Mouse (Mus musculus): ENCODE results near the gene Snrnp25. TPM values are rescaled to one million over a fixed set of nuclear protein-coding genes. Genes with fewer than 3 reads are reported as not detected.
"Not testable (repeated sequence)": the region's sequence is repeated elsewhere in the genome, so short reads cannot be mapped to it uniquely, and the experiment has no call there.

Snrnp25 gene
- polyA plus RNA-seq, 1 experiment from 2014 or later = 64.9 TPM

DNA sequence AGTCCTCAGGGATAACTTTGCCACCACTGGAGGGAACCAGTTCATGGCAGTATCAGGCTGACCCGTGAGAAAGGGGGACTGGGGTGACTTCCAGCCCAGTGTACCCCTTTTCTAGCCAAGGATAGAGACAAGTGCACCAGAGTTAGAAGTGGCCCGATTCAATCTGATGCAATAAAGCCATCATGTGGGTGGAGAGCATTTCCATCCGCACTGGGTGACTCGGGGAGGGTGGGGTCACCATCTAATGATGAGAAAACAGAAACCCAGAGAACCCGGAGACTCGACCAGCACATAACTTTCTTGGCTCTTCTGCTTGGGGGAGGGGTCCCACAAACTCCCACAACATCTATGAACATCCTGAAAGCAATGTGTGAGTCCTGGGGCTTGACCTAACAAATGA lies 8.5 kb upstream of the Snrnp25 start:
- no peaks in the 10 kb centered on the region for H3K4me1 ChIP-seq
- WGBS = 78% methylated on average over 6 of the region's 6 CpGs
- H3K4me2 ChIP-seq = no peak overlapping the region
- H3K9me3 ChIP-seq (replicated peaks) = no peaks in the 10 kb centered on the region
- no peaks in the 10 kb centered on the region for H3K27me3 ChIP-seq
- no peak overlapping the region for H3K27ac ChIP-seq
- H3K36me3 ChIP-seq (ENCODE audit: poor library complexity, severe bottlenecking) = no peaks in the 10 kb centered on the region
- no peak for ATAC-seq
- H3K4me3 ChIP-seq = no peak overlapping the region
- no peak overlapping the region for H3K9ac ChIP-seq

GRCm38 (mm10) chr11:32197766-32198165 lies 7.4 kb upstream of the Snrnp25 start:
- Histone ChIP-seq H3K4me1 (no peaks in the 10 kb centered on the region), H3K9me3 (replicated peaks) (no peaks in the 10 kb centered on the region), H3K9ac (no peak overlapping the region), H3K36me3 (ENCODE audit: poor library complexity, severe bottlenecking) (no peaks in the 10 kb centered on the region), H3K27me3 (0 out of 2 replicates have a peak, but pooled peaks cover 6% of the 10 kb centered on the region), H3K4me2 (no peak overlapping the region), H3K4me3 (no peak overlapping the region), H3K27ac (no peak overlapping the region)
- WGBS = 74% methylated on average over 3 of the region's 3 CpGs
- no peak for ATAC-seq

GRCm38 (mm10) chr11:32198256-32198955 lies 6.8 kb upstream of the Snrnp25 start:
- no peak overlapping the region for H3K4me3 ChIP-seq
- WGBS = 75% methylated on average over 14 of the region's 14 CpGs
- H3K36me3 ChIP-seq (ENCODE audit: poor library complexity, severe bottlenecking) = no peaks in the 10 kb centered on the region
- H3K4me2 ChIP-seq = no peak overlapping the region
- no peaks in the 10 kb centered on the region for H3K9me3 ChIP-seq (replicated peaks)
- H3K27me3 ChIP-seq = 0 out of 2 replicates have a peak, but pooled peaks cover 7% of the 10 kb centered on the region
- no peak for ATAC-seq
- H3K27ac ChIP-seq = no peak overlapping the region
- H3K9ac ChIP-seq = no peak overlapping the region
- no peaks in the 10 kb centered on the region for H3K4me1 ChIP-seq

GRCm38 (mm10) chr11:32199230-32199629 lies 6.0 kb upstream of the Snrnp25 start:
- H3K27ac ChIP-seq = no peak overlapping the region
- H3K4me3 ChIP-seq = no peak overlapping the region
- ATAC-seq = no peak

DNA sequence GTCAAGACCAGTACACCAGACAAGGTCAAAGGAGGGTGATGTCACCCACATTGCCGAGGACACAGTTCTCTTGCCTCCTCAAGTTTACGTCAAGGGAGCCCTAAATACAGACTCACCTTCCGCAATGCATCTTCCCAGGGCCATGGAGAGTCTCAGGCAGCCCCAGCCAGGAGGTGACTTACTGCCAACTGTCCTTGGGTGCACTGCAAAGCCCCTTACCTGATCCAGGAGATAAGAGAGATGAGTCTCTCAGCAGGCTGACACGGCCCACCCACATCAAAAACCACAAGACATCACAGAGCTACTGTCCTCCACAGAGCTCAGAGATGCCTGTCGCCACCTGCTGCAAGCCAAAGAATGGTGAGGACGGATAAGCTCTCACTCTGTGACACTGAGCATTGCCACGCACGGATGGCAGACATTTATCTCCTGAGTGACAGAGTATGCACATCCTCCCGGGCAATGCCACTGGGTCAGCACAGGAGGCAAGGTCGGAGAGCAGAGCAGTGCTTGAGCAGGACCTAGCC lies 5.1 kb upstream of the Snrnp25 start, which contains the start of gene Il9r:
Gene Il9r, minus strand, starts transcription at position 205 of the 527 bp plus-strand sequence.
- 77% methylated on average over 10 of the region's 10 CpGs for WGBS
- no peaks in the 10 kb centered on the region for H3K36me3 ChIP-seq (ENCODE audit: poor library complexity, severe bottlenecking)
- 0 out of 2 replicates have a peak, but pooled peaks cover 7% of the 10 kb centered on the region for H3K27me3 ChIP-seq
- no peak within 1 kb of the TSS for H3K4me2 ChIP-seq
- no peak within 1 kb of the TSS for H3K9ac ChIP-seq
- H3K9me3 ChIP-seq (replicated peaks) = no peaks in the 10 kb centered on the region
- H3K4me1 ChIP-seq = peaks cover 5% of the 10 kb centered on the region
- H3K27ac ChIP-seq = no peak within 1 kb of the TSS
- no peak within 1 kb of the TSS for H3K4me3 ChIP-seq
- no peak for ATAC-seq

More at GRCm38 (mm10) chr11:32199230-32199629, 6.0 kb upstream of the Snrnp25 start:
- H3K27me3 ChIP-seq = 0 out of 2 replicates have a peak, but pooled peaks cover 7% of the 10 kb centered on the region
- H3K4me1 ChIP-seq = no peaks in the 10 kb centered on the region
- H3K36me3 ChIP-seq (ENCODE audit: poor library complexity, severe bottlenecking) = no peaks in the 10 kb centered on the region
- WGBS = 37% methylated on average over 6 of the region's 6 CpGs
- H3K4me2 ChIP-seq = no peak overlapping the region
- H3K9ac ChIP-seq = no peak overlapping the region
- no peaks in the 10 kb centered on the region for H3K9me3 ChIP-seq (replicated peaks)

DNA sequence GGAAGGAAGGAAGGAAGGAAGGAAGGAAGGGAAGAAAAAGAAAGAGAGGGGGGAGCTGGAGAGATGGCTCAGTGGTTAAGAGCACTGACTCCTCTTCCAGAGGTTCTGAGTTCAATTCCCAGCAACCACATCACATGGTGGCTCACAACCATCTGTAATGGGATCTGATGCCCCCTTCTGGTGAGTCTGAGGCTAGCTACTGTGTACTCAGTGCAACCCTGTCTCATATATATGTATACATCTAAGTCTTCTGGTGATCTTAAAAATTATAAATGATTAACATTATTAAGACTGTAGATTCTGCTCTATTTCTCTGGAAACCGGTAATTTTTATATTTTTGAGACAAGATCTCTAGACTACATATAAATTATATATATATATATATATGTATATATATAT lies 4.2 kb upstream of the Snrnp25 start:
- not testable (repeated sequence) for H3K4me2 ChIP-seq; H3K9me3 ChIP-seq (replicated peaks); H3K4me3 ChIP-seq; ATAC-seq; H3K27me3 ChIP-seq; H3K9ac ChIP-seq; H3K36me3 ChIP-seq (ENCODE audit: poor library complexity, severe bottlenecking); H3K27ac ChIP-seq
- WGBS = 78% methylated on average over 1 of the region's 1 CpGs
- H3K4me1 ChIP-seq = peaks cover 11% of the 10 kb centered on the region

DNA sequence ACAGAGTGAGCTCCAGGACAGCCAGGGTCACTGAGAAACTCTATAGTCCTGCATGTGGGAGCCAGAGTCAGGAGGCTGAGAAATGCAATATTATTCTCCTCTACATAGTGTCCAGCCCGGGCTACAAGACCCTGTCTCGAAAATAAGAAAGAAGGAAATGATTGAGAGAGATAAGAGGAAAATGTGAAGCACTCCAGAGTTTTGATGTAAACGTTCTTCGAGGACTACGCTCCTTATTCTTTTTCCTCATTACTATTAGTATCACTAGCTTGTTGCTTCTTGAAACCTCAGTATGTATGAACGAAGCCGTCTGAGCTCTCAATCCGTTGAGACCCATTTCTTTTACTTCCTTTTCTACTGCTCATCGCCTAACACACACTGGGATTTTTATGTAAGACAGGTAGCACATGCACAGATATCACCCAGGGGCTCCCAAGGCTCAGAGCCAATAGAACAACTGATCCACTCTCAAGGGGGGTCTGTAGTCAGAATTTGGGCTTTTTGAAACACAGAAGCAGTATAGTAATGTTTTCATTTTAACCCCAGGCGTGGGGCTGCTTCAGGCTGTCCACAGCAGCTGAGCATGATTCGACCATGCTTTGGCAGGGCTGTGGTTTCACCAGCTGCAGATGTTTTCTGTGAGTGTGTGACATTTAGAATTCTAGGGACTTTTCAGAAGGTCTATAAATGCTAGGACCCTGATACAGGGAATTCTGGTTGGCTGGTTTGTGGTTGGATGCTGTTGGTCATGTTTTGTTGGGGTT lies 3.1 kb upstream of the Snrnp25 start:
- no peak overlapping the region for H3K9ac ChIP-seq
- 0 out of 2 replicates have a peak, but pooled peaks cover 7% of the 10 kb centered on the region for H3K27me3 ChIP-seq
- H3K9me3 ChIP-seq (replicated peaks) = no peaks in the 10 kb centered on the region
- peaks cover 17% of the 10 kb centered on the region for H3K4me1 ChIP-seq
- no peak overlapping the region for H3K4me3 ChIP-seq
- H3K36me3 ChIP-seq (ENCODE audit: poor library complexity, severe bottlenecking) = no peaks in the 10 kb centered on the region
- no peak overlapping the region for H3K27ac ChIP-seq
- no peak overlapping the region for H3K4me2 ChIP-seq
- 84% methylated on average over 11 of the region's 11 CpGs for WGBS
- no peak for ATAC-seq

GRCm38 (mm10) chr11:32210623-32211022 lies 5.4 kb downstream of the Snrnp25 start:
- Histone ChIP-seq H3K27me3 (no peaks in the 10 kb centered on the region), H3K9me3 (replicated peaks) (no peaks in the 10 kb centered on the region), H3K36me3 (ENCODE audit: poor library complexity, severe bottlenecking) (peaks cover 35% of the 10 kb centered on the region), H3K27ac (no peak overlapping the region), H3K4me1 (peaks cover 10% of the 10 kb centered on the region), H3K9ac (no peak overlapping the region), H3K4me3 (no peak overlapping the region), H3K4me2 (no peak overlapping the region)
- WGBS = 92% methylated on average over 9 of the region's 9 CpGs
- ATAC-seq = no peak

- ATAC-seq = no peak
- no peaks in the 10 kb centered on the region for H3K9me3 ChIP-seq (replicated peaks)
- H3K9ac ChIP-seq = no peak overlapping the region
- H3K27me3 ChIP-seq = peaks cover 7% of the 10 kb centered on the region
- peaks cover 8% of the 10 kb centered on the region for H3K4me1 ChIP-seq
- no peak overlapping the region for H3K4me2 ChIP-seq
- WGBS = 92% methylated on average over 18 of the region's 18 CpGs
- no peak overlapping the region for H3K4me3 ChIP-seq
- peaks cover under 1% of the 10 kb centered on the region; the same call in 1 of the 2 replicates for H3K36me3 ChIP-seq (ENCODE audit: poor library complexity, severe bottlenecking)
- H3K27ac ChIP-seq = no peak overlapping the region
Measured at GRCm38 (mm10) chr11:32215372-32216162, 10.4 kb downstream of the Snrnp25 start.

DNA sequence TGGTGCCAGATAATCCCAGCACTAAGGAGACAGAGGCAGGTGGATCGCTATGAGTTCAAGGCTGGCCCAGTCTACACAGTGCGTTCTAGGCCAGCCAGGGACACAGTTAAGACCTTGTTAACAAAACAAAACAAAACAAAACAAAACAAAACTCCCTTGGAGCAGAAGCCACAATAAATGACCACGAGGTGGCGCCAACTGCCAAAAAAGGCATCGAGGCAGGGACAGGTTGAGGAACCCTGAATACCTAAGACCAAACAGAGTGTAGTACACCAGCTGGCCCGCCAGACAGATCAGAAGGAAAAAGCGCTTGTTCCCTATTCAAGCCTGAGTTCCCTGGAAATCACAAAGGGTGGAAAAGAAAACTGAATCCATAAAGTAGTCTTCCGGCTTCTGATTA lies 11.6 kb downstream of the Snrnp25 start:
- Histone ChIP-seq H3K4me3 (no peak overlapping the region), H3K4me2 (no peak overlapping the region), H3K9ac (no peak overlapping the region), H3K27ac (0 out of 2 replicates have a peak overlapping the region, but pooled peaks have one; percentile 35), H3K36me3 (ENCODE audit: poor library complexity, severe bottlenecking) (no peaks in the 10 kb centered on the region; the same call in 1 of the 2 replicates), H3K4me1 (peaks cover 20% of the 10 kb centered on the region), H3K27me3 (peaks cover 20% of the 10 kb centered on the region), H3K9me3 (replicated peaks) (no peaks in the 10 kb centered on the region)
- WGBS = 21% methylated on average over 8 of the region's 8 CpGs
- ATAC-seq = peak; percentile 65

GRCm38 (mm10) chr11:32218501-32219050 lies 13.4 kb downstream of the Snrnp25 start:
- Histone ChIP-seq H3K4me3 (no peak overlapping the region), H3K4me2 (no peak overlapping the region), H3K9me3 (replicated peaks) (no peaks in the 10 kb centered on the region), H3K27ac (0 out of 2 replicates have a peak overlapping the region, but pooled peaks have one; percentile 19), H3K9ac (no peak overlapping the region), H3K4me1 (peaks cover 30% of the 10 kb centered on the region), H3K36me3 (ENCODE audit: poor library complexity, severe bottlenecking) (no peaks in the 10 kb centered on the region), H3K27me3 (peaks cover 36% of the 10 kb centered on the region)
- 48% methylated on average over 6 of the region's 6 CpGs for WGBS
- no peak for ATAC-seq

Data from forebrain, embryonic 13.5 days (tissue).